Comparison of ENCODE assay signal across 12 mouse cellular contexts in genomic region chr3:129552370-129552769, GRCm38 (mm10). TPM values are rescaled to one million over a fixed set of nuclear protein-coding genes. Genes with fewer than 3 reads are reported as not detected.
A peak's percentile ranks its signal among the peaks of the same experiment; 100 is the strongest.
DNase-seq lines count a peak whose midpoint lies in the region; ATAC-seq and TF ChIP-seq lines count a peak whose summit lies in the region.
"Had no signal": no experiment of that assay in that cellular context is flagged by ENCODE, and none has a peak within 500 bp of the region (broad histone marks: within the 10 kb centered on the region; RNA-seq: fewer than 3 reads in every experiment).

No protein-coding gene starts in this region.

- TF ChIP-seq POLR2A in kidney, adult 2 months (IDR thresholded peaks at IDR 0.05; ENCODE audit: low read depth, low read length), result no peak
- no peak for TF ChIP-seq POLR2A in ES-Bruce4 (IDR thresholded peaks at IDR 0.05; ENCODE audit: insufficient read depth, low read length)

- H3K9me3 ChIP-seq in kidney, embryonic 16.5 days (ENCODE audit: low read length), result no peaks in the 10 kb centered on the region
- no peaks in the 10 kb centered on the region for H3K9me3 ChIP-seq in ES-Bruce4 (replicated peaks; ENCODE audit: control insufficient read depth, insufficient read depth, low read length, poor library complexity, severe bottlenecking)
- no peaks in the 10 kb centered on the region for H3K9me3 ChIP-seq in heart, embryonic 12.5 days (replicated peaks)
- H3K9me3 ChIP-seq: hindbrain, embryonic 10.5 days had no signal

- H3K4me2 ChIP-seq in kidney, embryonic 16.5 days (replicated peaks; ENCODE audit: low read depth, low read length), result no peak overlapping the region
- H3K4me2 ChIP-seq in heart, embryonic 12.5 days, result no peak overlapping the region

- no peak for TF ChIP-seq CTCF in kidney, adult 2 months (conservative IDR thresholded peaks at IDR 0.05; ENCODE audit: insufficient read depth, insufficient read length, low read depth, low read length)
- no peak for TF ChIP-seq CTCF in ES-Bruce4 (IDR thresholded peaks at IDR 0.05; ENCODE audit: low read depth, low read length)

- H3K36me3 ChIP-seq in kidney, embryonic 16.5 days (ENCODE audit: insufficient read depth, low read length), result no peaks in the 10 kb centered on the region
- H3K36me3 ChIP-seq in kidney, adult 2 months (ENCODE audit: control insufficient read depth, insufficient read depth, low read length), result no peaks in the 10 kb centered on the region
- H3K36me3 ChIP-seq in ES-Bruce4 (ENCODE audit: control insufficient read depth, insufficient read depth, low read length, poor library complexity, severe bottlenecking), result peaks cover 22% of the 10 kb centered on the region
- 0 out of 2 replicates have a peak, but pooled peaks cover 2% of the 10 kb centered on the region for H3K36me3 ChIP-seq in heart, embryonic 12.5 days

- H3K4me1 ChIP-seq in kidney, embryonic 16.5 days (ENCODE audit: insufficient read depth, low read length), result peaks cover 48% of the 10 kb centered on the region
- H3K4me1 ChIP-seq in kidney, adult 2 months (ENCODE audit: control insufficient read depth, insufficient read depth, low read length), result peaks cover 24% of the 10 kb centered on the region
- peaks cover 12% of the 10 kb centered on the region for H3K4me1 ChIP-seq in ES-Bruce4 (ENCODE audit: control insufficient read depth, insufficient read depth, low read length)
- peaks cover 12% of the 10 kb centered on the region for H3K4me1 ChIP-seq in heart, embryonic 12.5 days (replicated peaks)

- no peaks in the 10 kb centered on the region for H3K27me3 ChIP-seq in kidney, embryonic 16.5 days (ENCODE audit: insufficient read depth, low read length)
- H3K27me3 ChIP-seq in kidney, adult 2 months (replicated peaks; ENCODE audit: control insufficient read depth, insufficient read depth, low read length), result no peaks in the 10 kb centered on the region
- no peaks in the 10 kb centered on the region for H3K27me3 ChIP-seq in ES-Bruce4 (ENCODE audit: control insufficient read depth, insufficient read depth, low read length, poor library complexity, severe bottlenecking)
- no peaks in the 10 kb centered on the region for H3K27me3 ChIP-seq in heart, embryonic 12.5 days (replicated peaks)

- TF ChIP-seq EP300 in ES-Bruce4 (IDR thresholded peaks at IDR 0.05; ENCODE audit: insufficient read depth, low read depth, low read length), result peak; percentile 69; the same call in 1 of the 2 replicates

- no peak for DNase-seq in kidney, adult 2 months
- peak; percentile 50 for DNase-seq in thymus, postnatal 0 days (ENCODE audit: low spot score)
- DNase-seq in adrenal gland, postnatal 36 days, result no peak
- DNase-seq in adrenal gland, adult 2 months, result no peak
- DNase-seq: cerebellum, adult 18-20 months; kidney, postnatal 10 days; lung, postnatal 36 days had no signal

- 0 out of 2 replicates have a peak overlapping the region, but pooled peaks have one; percentile 35 for H3K9ac ChIP-seq in kidney, embryonic 16.5 days (replicated peaks; ENCODE audit: low read length)
- H3K9ac ChIP-seq in ES-Bruce4 (ENCODE audit: low read depth, poor library complexity, severe bottlenecking), result 0 out of 2 replicates have a peak overlapping the region, but pooled peaks have one; percentile 3
- H3K9ac ChIP-seq in heart, embryonic 12.5 days, result no peak overlapping the region

- ATAC-seq in kidney, embryonic 16.5 days (ENCODE audit: low FRiP score, low TSS enrichment), result no peak
- peak; percentile 31 for ATAC-seq in megakaryocyte, adult 5-6 weeks (ENCODE audit: poor library complexity, severe bottlenecking)
- no peak for ATAC-seq in heart, embryonic 12.5 days (ENCODE audit: insufficient number of reproducible peaks, low FRiP score)

- no peak overlapping the region for H3K4me3 ChIP-seq in kidney, embryonic 16.5 days (ENCODE audit: low read length)
- H3K4me3 ChIP-seq in kidney, adult 2 months (ENCODE audit: insufficient read depth, low read depth, low read length), result no peak overlapping the region
- peak overlapping the region; percentile 24; the same call in 1 of the 2 replicates for H3K4me3 ChIP-seq in ES-Bruce4 (ENCODE audit: low read depth, low read length)
- no peak overlapping the region for H3K4me3 ChIP-seq in heart, embryonic 12.5 days
- H3K4me3 ChIP-seq: hindbrain, embryonic 10.5 days had no signal

- H3K27ac ChIP-seq in kidney, embryonic 16.5 days (ENCODE audit: low read length), result peak overlapping the region; percentile 31; the same call in 1 of the 2 replicates
- H3K27ac ChIP-seq in kidney, adult 2 months (ENCODE audit: insufficient read depth, low read depth, low read length), result no peak overlapping the region
- peak overlapping the region; percentile 39 for H3K27ac ChIP-seq in ES-Bruce4 (ENCODE audit: insufficient read depth, low read length)
- no peak overlapping the region for H3K27ac ChIP-seq in heart, embryonic 12.5 days (ENCODE audit: poor library complexity, severe bottlenecking)
- H3K27ac ChIP-seq: hindbrain, embryonic 10.5 days had no signal

- WGBS in kidney, embryonic 16.5 days, result 54% methylated on average over 6 of the region's 6 CpGs
- WGBS in kidney, adult 2 months, result 68% methylated on average over 6 of the region's 6 CpGs
- WGBS in heart, embryonic 12.5 days, result 78% methylated on average over 6 of the region's 6 CpGs

RNA-seq across cellular contexts. Expression of gene Elovl6, which starts 20.2 kb away (rescaled TPM):
- polyA plus RNA-seq in kidney, embryonic 16.5 days (2015; fragmentation: Nextera tagmentation; extraction: Ambion mirVana), result 40.5 and 54.9 TPM in 2 replicates
- polyA plus RNA-seq in kidney, adult 2 months (2012; rRNA removed), result 73.0 and 75.5 TPM in 2 replicates
- polyA plus RNA-seq in ES-Bruce4 (2011; ENCODE audit: insufficient read depth, insufficient read length, low read depth, missing spikeins), result 124 TPM in 2 replicates
- 11.8 and 13.7 TPM in 2 replicates for total RNA-seq in megakaryocyte, adult 5-6 weeks (2015)
- 9.5 and 10.6 TPM in 2 replicates for total RNA-seq in megakaryocyte, adult 5-6 weeks (2017)
- polyA plus RNA-seq in thymus, postnatal 0 days (2015; fragmentation: Nextera tagmentation; extraction: Ambion mirVana), result 6.6 and 9.2 TPM in 2 replicates
- total RNA-seq in adrenal gland, postnatal 36 days (2021), result 10 to 100 TPM; 90.1 to 91.1 TPM
- polyA plus RNA-seq in heart, embryonic 12.5 days (2016; fragmentation: Nextera tagmentation; extraction: Ambion mirVana), result 18.5 and 20.2 TPM in 2 replicates
- total RNA-seq in adrenal gland, adult 2 months (2021), result 10 to 100 TPM; 59.0 to 96.0 TPM
- 111 and 121 TPM in 2 replicates for polyA plus RNA-seq in adrenal gland, adult 2 months (2012; rRNA removed)

Comparison
In these comparisons a context has a peak if more than half of its experiments do, and no peak if none do; other contexts are left out.
1. H3K27ac ChIP-seq: peak in kidney, embryonic 16.5 days (single experiment) and ES-Bruce4 (single experiment); none in kidney, adult 2 months (single experiment) and heart, embryonic 12.5 days (single experiment).